Mouse (Mus musculus): ENCODE measurements around the gene Cadm1. TPM values are rescaled to one million over a fixed set of nuclear protein-coding genes. Genes with fewer than 3 reads are reported as not detected.

Cadm1 gene
- polyA plus RNA-seq (2011; ENCODE audit: insufficient read depth, insufficient read length, low replicate concordance, missing spikeins): 1.6 and 4.0 TPM in 2 replicates

DNA sequence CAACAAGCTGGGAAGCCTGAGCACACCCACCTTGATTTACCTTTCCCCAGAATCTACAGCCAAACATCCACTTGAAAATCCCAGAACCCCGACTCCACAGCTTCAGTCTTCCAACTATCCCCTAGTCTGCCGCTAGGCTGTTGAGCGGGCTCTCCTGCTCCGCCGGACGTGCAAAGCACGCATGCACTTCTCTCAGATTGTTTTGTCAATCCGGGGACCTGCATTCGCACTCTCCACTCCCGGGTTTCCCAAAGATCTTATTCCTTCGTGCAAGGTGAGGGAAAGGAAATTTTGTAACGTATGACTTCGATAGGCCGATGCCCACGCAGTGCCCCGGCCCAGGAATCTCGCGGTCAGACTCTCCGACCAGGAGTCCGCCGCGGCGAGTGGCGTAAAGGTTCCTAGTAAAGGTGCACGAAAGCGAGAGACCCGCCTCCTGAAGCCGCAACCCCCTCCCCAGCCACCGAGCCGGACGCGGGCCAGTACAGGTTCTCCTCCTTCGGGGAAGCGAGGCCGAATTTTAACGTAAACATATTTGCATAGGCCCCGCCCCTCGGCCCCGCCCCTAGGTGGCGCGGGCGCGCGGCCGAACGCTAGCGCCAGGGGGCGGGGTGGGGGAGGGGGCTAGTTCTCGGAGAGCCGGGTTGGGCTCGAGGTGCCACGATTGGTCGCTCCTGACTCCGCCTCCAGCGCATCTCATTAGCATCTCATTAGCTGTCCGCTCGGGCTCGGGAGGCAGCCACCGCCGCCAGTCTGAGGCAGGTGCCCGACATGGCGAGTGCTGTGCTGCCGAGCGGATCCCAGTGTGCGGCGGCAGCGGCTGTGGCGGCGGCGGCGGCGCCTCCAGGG is at the start of gene Cadm1:
Cadm1 (plus strand) TSS at position 572 of the 849 bp plus-strand sequence.
- TF ChIP-seq CTCF (IDR thresholded peaks at IDR 0.05; ENCODE audit: control insufficient read depth, insufficient read depth, low read length) (no peak), POLR2A (IDR thresholded peaks at IDR 0.05; ENCODE audit: borderline replicate concordance, control insufficient read depth, low read depth, low read length) (no peak)
- Histone ChIP-seq H3K4me1 (ENCODE audit: control insufficient read depth, insufficient read depth, low read length) (no peaks in the 10 kb centered on the region), H3K27ac (ENCODE audit: control insufficient read depth, insufficient read depth, low read depth, low read length, poor library complexity) (no peak within 1 kb of the TSS), H3K4me3 (replicated peaks; ENCODE audit: control insufficient read depth, low read depth, low read length) (no peak within 1 kb of the TSS)
- WGBS: 1% methylated on average over 72 of the region's 72 CpGs

DNA sequence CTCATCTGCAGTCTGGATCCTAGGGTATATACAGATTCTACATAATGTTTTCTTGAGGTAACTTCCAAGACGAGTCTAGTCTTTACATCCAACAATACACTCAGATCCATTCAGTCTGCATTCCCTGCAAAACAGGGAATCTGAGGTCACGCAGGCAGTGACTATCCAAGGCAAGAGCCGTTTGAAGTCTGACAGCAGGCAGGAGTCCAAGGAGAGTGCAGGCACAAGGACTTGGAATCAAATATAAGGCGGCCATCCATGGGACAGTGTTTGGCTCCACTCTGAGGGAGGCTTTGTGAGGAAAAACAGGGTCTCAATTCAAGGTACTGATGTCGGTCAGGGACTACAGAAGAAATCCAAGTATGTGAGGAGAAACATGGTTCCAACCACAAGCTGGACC is 45.5 kb upstream of the Cadm1 start:
- Histone ChIP-seq H3K4me1 (ENCODE audit: control insufficient read depth, insufficient read depth, low read length) (no peaks in the 10 kb centered on the region), H3K4me3 (replicated peaks; ENCODE audit: control insufficient read depth, low read depth, low read length) (no peak overlapping the region), H3K27ac (ENCODE audit: control insufficient read depth, insufficient read depth, low read depth, low read length, poor library complexity) (no peak overlapping the region)
- 83% methylated on average over 5 of the region's 5 CpGs for WGBS
- TF ChIP-seq POLR2A (IDR thresholded peaks at IDR 0.05; ENCODE audit: borderline replicate concordance, control insufficient read depth, low read depth, low read length) (no peak), CTCF (IDR thresholded peaks at IDR 0.05; ENCODE audit: control insufficient read depth, insufficient read depth, low read length) (no peak)

DNA sequence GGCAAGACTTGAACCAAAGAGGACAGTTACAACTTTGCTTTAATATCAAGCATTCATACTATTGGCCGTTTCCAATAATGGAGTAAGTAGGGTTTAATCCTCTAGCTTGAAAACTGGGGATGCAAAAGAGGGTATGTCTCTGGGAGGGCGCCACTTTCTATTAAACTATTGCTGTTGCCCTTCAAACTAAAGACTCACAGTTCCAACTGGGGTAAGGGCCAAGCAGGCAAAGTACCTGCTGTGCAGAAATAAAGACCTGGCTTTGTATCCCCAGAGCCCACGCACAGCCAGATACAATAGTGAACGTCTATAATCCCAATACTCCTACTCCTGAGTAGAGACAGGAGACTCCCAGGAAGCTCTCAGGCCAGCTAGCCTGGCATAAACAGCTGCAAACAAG is 44.8 kb upstream of the Cadm1 start:
- Histone ChIP-seq H3K4me1 (ENCODE audit: control insufficient read depth, insufficient read depth, low read length) (no peaks in the 10 kb centered on the region), H3K27ac (ENCODE audit: control insufficient read depth, insufficient read depth, low read depth, low read length, poor library complexity) (no peak overlapping the region), H3K4me3 (replicated peaks; ENCODE audit: control insufficient read depth, low read depth, low read length) (no peak overlapping the region)
- 70% methylated on average over 4 of the region's 4 CpGs for WGBS
- TF ChIP-seq CTCF (IDR thresholded peaks at IDR 0.05; ENCODE audit: control insufficient read depth, insufficient read depth, low read length) (no peak), POLR2A (IDR thresholded peaks at IDR 0.05; ENCODE audit: borderline replicate concordance, control insufficient read depth, low read depth, low read length) (no peak)

- TF ChIP-seq POLR2A (IDR thresholded peaks at IDR 0.05; ENCODE audit: borderline replicate concordance, control insufficient read depth, low read depth, low read length): no peak
- TF ChIP-seq CTCF (IDR thresholded peaks at IDR 0.05; ENCODE audit: control insufficient read depth, insufficient read depth, low read length): no peak
- no peak overlapping the region for H3K27ac ChIP-seq (ENCODE audit: control insufficient read depth, insufficient read depth, low read depth, low read length, poor library complexity)
- no peak overlapping the region for H3K4me3 ChIP-seq (replicated peaks; ENCODE audit: control insufficient read depth, low read depth, low read length)
- no peaks in the 10 kb centered on the region for H3K4me1 ChIP-seq (ENCODE audit: control insufficient read depth, insufficient read depth, low read length)
- 29% methylated on average over 3 of the region's 3 CpGs for WGBS
Measured at GRCm38 (mm10) chr9:47499761-47500160, 30.2 kb upstream of the Cadm1 start.

GRCm38 (mm10) chr9:47505956-47506355 is 24.0 kb upstream of the Cadm1 start:
- Histone ChIP-seq H3K4me1 (ENCODE audit: control insufficient read depth, insufficient read depth, low read length) (no peaks in the 10 kb centered on the region), H3K4me3 (replicated peaks; ENCODE audit: control insufficient read depth, low read depth, low read length) (no peak overlapping the region), H3K27ac (ENCODE audit: control insufficient read depth, insufficient read depth, low read depth, low read length, poor library complexity) (no peak overlapping the region)
- WGBS: 72% methylated on average over 13 of the region's 13 CpGs
- no peak for TF ChIP-seq POLR2A (IDR thresholded peaks at IDR 0.05; ENCODE audit: borderline replicate concordance, control insufficient read depth, low read depth, low read length)
- TF ChIP-seq CTCF (IDR thresholded peaks at IDR 0.05; ENCODE audit: control insufficient read depth, insufficient read depth, low read length): no peak

- Histone ChIP-seq H3K4me3 (replicated peaks; ENCODE audit: control insufficient read depth, low read depth, low read length) (no peak overlapping the region), H3K4me1 (ENCODE audit: control insufficient read depth, insufficient read depth, low read length) (no peaks in the 10 kb centered on the region), H3K27ac (ENCODE audit: control insufficient read depth, insufficient read depth, low read depth, low read length, poor library complexity) (no peak overlapping the region)
- no peak for TF ChIP-seq POLR2A (IDR thresholded peaks at IDR 0.05; ENCODE audit: borderline replicate concordance, control insufficient read depth, low read depth, low read length)
- WGBS: 91% methylated on average over 17 of the region's 17 CpGs
Measured at GRCm38 (mm10) chr9:47506876-47507275, 23.1 kb upstream of the Cadm1 start.

DNA sequence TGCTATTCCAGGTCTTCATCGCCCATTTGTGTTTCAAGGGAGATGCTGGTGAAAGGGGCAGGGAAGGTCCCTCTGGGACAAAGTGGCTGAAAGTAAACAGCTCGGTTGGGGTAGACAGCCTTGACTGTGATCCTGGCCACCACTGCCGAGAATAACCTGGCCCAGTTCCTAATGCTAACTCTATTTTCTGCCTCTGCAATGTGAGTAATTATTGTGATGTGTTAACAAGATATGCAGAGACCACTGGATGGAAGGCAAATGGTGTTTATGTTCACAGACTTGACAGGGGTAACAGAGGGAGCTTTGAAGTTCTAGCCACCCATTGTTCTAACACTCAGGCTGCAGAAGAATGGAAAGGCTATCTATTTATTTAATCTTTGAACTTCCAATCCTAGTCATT is 21.9 kb upstream of the Cadm1 start:
- TF ChIP-seq POLR2A (IDR thresholded peaks at IDR 0.05; ENCODE audit: borderline replicate concordance, control insufficient read depth, low read depth, low read length) (no peak), CTCF (IDR thresholded peaks at IDR 0.05; ENCODE audit: control insufficient read depth, insufficient read depth, low read length) (no peak)
- Histone ChIP-seq H3K27ac (ENCODE audit: control insufficient read depth, insufficient read depth, low read depth, low read length, poor library complexity) (no peak overlapping the region), H3K4me3 (replicated peaks; ENCODE audit: control insufficient read depth, low read depth, low read length) (no peak overlapping the region), H3K4me1 (ENCODE audit: control insufficient read depth, insufficient read depth, low read length) (no peaks in the 10 kb centered on the region)
- 49% methylated on average over 3 of the region's 3 CpGs for WGBS

GRCm38 (mm10) chr9:47512521-47512920 is 17.5 kb upstream of the Cadm1 start:
- Histone ChIP-seq H3K27ac (ENCODE audit: control insufficient read depth, insufficient read depth, low read depth, low read length, poor library complexity) (no peak overlapping the region), H3K4me3 (replicated peaks; ENCODE audit: control insufficient read depth, low read depth, low read length) (no peak overlapping the region), H3K4me1 (ENCODE audit: control insufficient read depth, insufficient read depth, low read length) (no peaks in the 10 kb centered on the region)
- WGBS: 66% methylated on average over 3 of the region's 3 CpGs
- TF ChIP-seq POLR2A (IDR thresholded peaks at IDR 0.05; ENCODE audit: borderline replicate concordance, control insufficient read depth, low read depth, low read length): no peak
- TF ChIP-seq CTCF (IDR thresholded peaks at IDR 0.05; ENCODE audit: control insufficient read depth, insufficient read depth, low read length): no peak
